In the genomic region with DNA sequence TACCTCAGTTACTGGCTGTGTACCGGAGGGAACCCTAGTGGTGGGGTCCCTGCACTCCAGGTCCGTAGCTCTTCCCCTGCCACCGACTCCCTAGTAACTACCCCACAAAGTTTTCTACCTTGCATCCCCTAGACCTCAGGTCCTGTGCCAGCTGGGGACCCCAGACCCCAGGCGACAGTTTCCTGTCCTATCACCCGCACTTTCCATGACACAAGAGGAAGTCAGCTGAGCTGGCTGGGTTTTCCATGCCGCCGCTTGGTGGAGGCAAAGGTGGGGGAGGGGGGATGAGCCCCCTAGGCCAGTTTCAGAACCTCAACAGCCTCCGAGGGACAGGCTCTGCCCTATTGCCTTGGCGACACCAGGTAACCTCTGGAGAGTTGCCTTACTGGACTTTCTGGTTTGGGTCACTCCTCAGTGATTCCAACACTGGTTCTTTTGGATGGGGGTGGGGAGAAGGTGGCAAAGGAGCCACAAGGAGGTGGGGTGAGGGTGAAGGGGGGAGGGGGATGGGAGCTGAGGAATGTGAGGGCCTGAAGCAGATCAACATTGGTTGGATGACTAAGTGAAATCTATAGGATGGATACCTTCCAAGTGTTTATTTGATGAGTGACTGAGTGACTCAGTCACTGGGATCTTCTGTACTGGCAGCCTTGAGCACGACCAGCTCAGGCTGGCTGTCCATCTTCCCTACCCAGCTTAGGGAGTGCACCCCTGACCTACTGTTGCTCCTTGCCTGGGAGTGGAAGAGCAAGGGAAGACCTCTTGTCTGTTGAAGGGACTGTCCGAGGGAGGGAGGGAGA, we compare ENCODE assay signal across 10 mouse cellular contexts. TPM values are rescaled to one million over a fixed set of nuclear protein-coding genes. Genes with fewer than 3 reads are reported as not detected.
DNase-seq lines count a peak whose midpoint lies in the region; ATAC-seq and TF ChIP-seq lines count a peak whose summit lies in the region.
"Had no signal": no experiment of that assay in that cellular context is flagged by ENCODE, and none has a peak within 500 bp of the region (broad histone marks: within the 10 kb centered on the region; RNA-seq: fewer than 3 reads in every experiment).

No protein-coding gene starts in this region.

- no peaks in the 10 kb centered on the region for H3K9me3 ChIP-seq in heart, embryonic 16.5 days (replicated peaks; ENCODE audit: control insufficient read depth, low read length)
- H3K9me3 ChIP-seq in CH12.LX (replicated peaks; ENCODE audit: low read length): no peaks in the 10 kb centered on the region
- H3K9me3 ChIP-seq: neural tube, embryonic 13.5 days had no signal

- intact Hi-C loops in heart, postnatal 10 days (cut with DNase I): no loop called here

- H3K27ac ChIP-seq in heart, embryonic 16.5 days (ENCODE audit: low read length): no peak overlapping the region
- peak overlapping the region; percentile 85 for H3K27ac ChIP-seq in CH12.LX (ENCODE audit: insufficient read depth, low read depth)
- H3K27ac ChIP-seq: neural tube, embryonic 13.5 days had no signal

- peak overlapping the region; percentile 3; the same call in 1 of the 2 replicates for H3K4me2 ChIP-seq in heart, embryonic 16.5 days (ENCODE audit: low read depth, low read length)
- peak overlapping the region; percentile 96 for H3K4me2 ChIP-seq in CH12.LX (ENCODE audit: insufficient read depth, low read depth, poor library complexity, severe bottlenecking)
- H3K4me2 ChIP-seq: neural tube, embryonic 13.5 days had no signal

- TF ChIP-seq POLR2A in CH12.LX (IDR thresholded peaks at IDR 0.05; ENCODE audit: low read depth, low read length): peak; percentile 57; the same call in 1 of the 2 replicates

- no peaks in the 10 kb centered on the region for H3K36me3 ChIP-seq in heart, embryonic 16.5 days (ENCODE audit: control insufficient read depth, insufficient read depth)
- H3K36me3 ChIP-seq in CH12.LX (replicated peaks in 1 of 2; ENCODE audit: control insufficient read depth in 1 of 2, insufficient read depth in 1 of 2, low read length in 1 of 2): peaks cover 0 to 15% of the 10 kb centered on the region in 2 experiments
- H3K36me3 ChIP-seq in splenic B cell, adult 2 months (ENCODE audit: control insufficient read depth, insufficient read depth, low read length, poor library complexity, severe bottlenecking): no peaks in the 10 kb centered on the region
- H3K36me3 ChIP-seq: neural tube, embryonic 13.5 days had no signal

- ATAC-seq in heart, embryonic 16.5 days (replicated peaks; ENCODE audit: extremely low read depth, insufficient read depth, low FRiP score): no peak

- H3K4me1 ChIP-seq in heart, embryonic 16.5 days (ENCODE audit: control insufficient read depth, insufficient read depth, low read length): peaks cover 6% of the 10 kb centered on the region
- H3K4me1 ChIP-seq in CH12.LX (ENCODE audit: control insufficient read depth in 1 of 2, insufficient read depth in 2 of 2): peaks cover 30 to 69% of the 10 kb centered on the region in 2 experiments
- H3K4me1 ChIP-seq: neural tube, embryonic 13.5 days had no signal

- H3K27me3 ChIP-seq in heart, embryonic 16.5 days (ENCODE audit: control insufficient read depth, insufficient read depth, low read length): no peaks in the 10 kb centered on the region
- no peaks in the 10 kb centered on the region for H3K27me3 ChIP-seq in CH12.LX (replicated peaks)
- H3K27me3 ChIP-seq in splenic B cell, adult 2 months (ENCODE audit: control insufficient read depth, insufficient read depth, low read length, poor library complexity, severe bottlenecking): no peaks in the 10 kb centered on the region
- H3K27me3 ChIP-seq: neural tube, embryonic 13.5 days had no signal

- no peak; the same call in none of the 2 replicates for TF ChIP-seq RAD21 in CH12.LX (IDR thresholded peaks at IDR 0.05; ENCODE audit: low read depth, low read length)

- H3K79me2 ChIP-seq in CH12.LX (replicated peaks; ENCODE audit: control insufficient read depth, extremely low read depth, insufficient read depth, poor library complexity, severe bottlenecking): peaks cover 14% of the 10 kb centered on the region

- in situ Hi-C loops in CH12.LX (cut with MboI; ENCODE audit: low pct_ligation_motif_present, low pct_unique_long_range_greater_than_20kb, low sequenced_read_pairs): loop anchor here (5.0 kb wide), 1 partner anchor 86 kb away; no protein-coding TSS in a partner anchor

- no peak overlapping the region for H3K9ac ChIP-seq in heart, embryonic 16.5 days (ENCODE audit: low read length)
- H3K9ac ChIP-seq in CH12.LX (ENCODE audit: insufficient read depth, low read depth): peak overlapping the region; percentile 54
- H3K9ac ChIP-seq: neural tube, embryonic 13.5 days had no signal

- DNase-seq in heart, postnatal 10 days: no peak
- DNase-seq in CH12.LX (ENCODE audit: extremely low read depth): peak; percentile 86
- peak; percentile 24 to 61 for DNase-seq in kidney, adult 8-10 months
- DNase-seq in splenic B cell, adult 2 months (ENCODE audit: low read depth, low spot score): peak; percentile 91
- DNase-seq in ovary, adult 18-20 months (ENCODE audit: low spot score): no peak
- DNase-seq in adrenal gland, postnatal 4 days (ENCODE audit: low spot score in 2 of 2): no peak
- no peak for DNase-seq in cerebellum, postnatal 10 days

- no peak overlapping the region for H3K4me3 ChIP-seq in heart, embryonic 16.5 days (ENCODE audit: low read length)
- peak overlapping the region; percentile 62 to 91 (median 71) for H3K4me3 ChIP-seq in CH12.LX (replicated peaks in 1 of 3; ENCODE audit: low read depth in 2 of 3, low read length in 2 of 3, poor library complexity in 1 of 3)
- H3K4me3 ChIP-seq: erythroblast, embryonic 14.5 days; neural tube, embryonic 13.5 days had no signal

- dilution Hi-C loops in CH12.LX (cut with MboI; ENCODE audit: extremely low pct_ligation_motif_present, extremely low pct_unique_long_range_greater_than_20kb, low sequenced_read_pairs): no loop called here

- peak in 1 of 2 experiments; percentile 14; a peak in 2 of 4 replicates for TF ChIP-seq CTCF in CH12.LX (conservative IDR thresholded peaks at IDR 0.05 in 1 of 2, IDR thresholded peaks at IDR 0.05 in 1 of 2; ENCODE audit: low read depth in 2 of 2, low read length in 2 of 2)

- WGBS in heart, embryonic 16.5 days: 26% methylated on average over 11 of the region's 11 CpGs

- TF ChIP-seq EP300 in CH12.LX (IDR thresholded peaks at IDR 0.05; ENCODE audit: low read length): peak; percentile 75

TF ChIP-seq in CH12.LX, 34 proteins besides CTCF, POLR2A, EP300 and RAD21 (continues in another document):
- TF ChIP-seq CHD1 (IDR thresholded peaks at IDR 0.05; ENCODE audit: low read depth, low read length) (no peak; the same call in 1 of the 2 replicates), MXI1 (IDR thresholded peaks at IDR 0.05; ENCODE audit: low read depth, low read length) (0 out of 2 replicates have a peak, but pooled peaks have one; percentile 53), NRF1 (IDR thresholded peaks at IDR 0.05; ENCODE audit: low read depth, low read length) (0 out of 2 replicates have a peak, but pooled peaks have one; percentile 11), USF2 (conservative IDR thresholded peaks at IDR 0.05; ENCODE audit: low read depth, low read length) (no peak), POLR2AphosphoS2 (IDR thresholded peaks at IDR 0.05; ENCODE audit: low read depth, low read length) (no peak), CHD2 (IDR thresholded peaks at IDR 0.05; ENCODE audit: low read length) (peak; percentile 95), PAX5 (IDR thresholded peaks at IDR 0.05; ENCODE audit: low read length) (no peak), MAFK (IDR thresholded peaks at IDR 0.05; ENCODE audit: insufficient replicate concordance, low read length) (peak; percentile 39; the same call in 1 of the 2 replicates), MAX (IDR thresholded peaks at IDR 0.05; ENCODE audit: low read length) (peak; percentile 20; the same call in 1 of the 2 replicates), ZNF384 (IDR thresholded peaks at IDR 0.05; ENCODE audit: low read depth, low read length) (no peak), MYC (IDR thresholded peaks at IDR 0.05; ENCODE audit: low read depth, low read length) (no peak; the same call in 1 of the 2 replicates), ELF1 (IDR thresholded peaks at IDR 0.05; ENCODE audit: low read depth, low read length) (peak; percentile 60), USF1 (IDR thresholded peaks at IDR 0.05; ENCODE audit: low read depth, low read length) (peak; percentile 36), GABPA (IDR thresholded peaks at IDR 0.05; ENCODE audit: insufficient replicate concordance, low read depth, low read length) (no peak), SMC3 (IDR thresholded peaks at IDR 0.05; ENCODE audit: low read depth, low read length) (peak; percentile 15; the same call in 1 of the 2 replicates), MEF2A (IDR thresholded peaks at IDR 0.05; ENCODE audit: borderline replicate concordance, low read depth, low read length) (peak; percentile 88), ETS1 (conservative IDR thresholded peaks at IDR 0.05; ENCODE audit: low read depth, low read length) (peak; percentile 98), RCOR1 (conservative IDR thresholded peaks at IDR 0.05; ENCODE audit: low read depth, low read length) (peak; percentile 62), E2F4 (IDR thresholded peaks at IDR 0.05; ENCODE audit: insufficient replicate concordance, low read depth, low read length) (no peak), NELFE (IDR thresholded peaks at IDR 0.05; ENCODE audit: low read depth, low read length) (no peak; the same call in 1 of the 2 replicates), ZKSCAN1 (IDR thresholded peaks at IDR 0.05; ENCODE audit: borderline replicate concordance, low read depth, low read length) (no peak), UBTF (IDR thresholded peaks at IDR 0.05; ENCODE audit: low read depth, low read length) (no peak), SIN3A (IDR thresholded peaks at IDR 0.05; ENCODE audit: low read length) (peak; percentile 80), JUND (conservative IDR thresholded peaks at IDR 0.05; ENCODE audit: low read depth, low read length) (no peak; the same call in 1 of the 2 replicates), ZMIZ1 (IDR thresholded peaks at IDR 0.05; ENCODE audit: low read depth, low read length) (no peak)

RNA-seq across cellular contexts. Expression of a gene that starts 2.0 kb away (rescaled TPM):
- polyA plus RNA-seq in heart, embryonic 16.5 days (2015; fragmentation: Nextera tagmentation; extraction: Ambion mirVana): 1.6 and 3.0 TPM in 2 replicates
- 1 to 10 TPM in 1 of 2 experiments, under 1 TPM in 1; 0.87 to 1.1 TPM for total RNA-seq in heart, postnatal 10 days (2021)
- total RNA-seq in CH12.LX (2012; rRNA removed): 8.7 and 9.9 TPM in 2 replicates
- 17.7 and 20.7 TPM in 2 replicates for total RNA-seq in CH12.LX (2014; rRNA removed)
- 46.8 and 51.4 TPM in 2 replicates for polyA plus RNA-seq in CH12.LX (2012; ENCODE audit: insufficient read length, low read depth)
- under 1 TPM; 0.22 to 0.34 TPM for total RNA-seq in adrenal gland, postnatal 4 days (2021)
- polyA plus RNA-seq: erythroblast, embryonic 14.5 days had no signal

RNA-seq across cellular contexts. Expression of a gene that starts 52.3 kb away (rescaled TPM):
- 29.3 and 30.4 TPM in 2 replicates for polyA plus RNA-seq in heart, embryonic 16.5 days (2015; fragmentation: Nextera tagmentation; extraction: Ambion mirVana)
- total RNA-seq in heart, postnatal 10 days (2021): 10 to 100 TPM; 23.3 to 27.1 TPM
- total RNA-seq in CH12.LX (2012; rRNA removed): 9.5 and 10.8 TPM in 2 replicates
- total RNA-seq in CH12.LX (2014; rRNA removed): 4.9 and 6.2 TPM in 2 replicates
- polyA plus RNA-seq in CH12.LX (2012; ENCODE audit: insufficient read length, low read depth): 13.0 and 13.4 TPM in 2 replicates
- total RNA-seq in adrenal gland, postnatal 4 days (2021): 10 to 100 TPM; 27.0 to 28.6 TPM

Comparison
In these comparisons a context has a peak if more than half of its experiments do, and no peak if none do; other contexts are left out.
1. DNase-seq: peak in CH12.LX (single experiment), kidney, adult 8-10 months (2 of 2) and splenic B cell, adult 2 months (single experiment); none in heart, postnatal 10 days (0 of 2), ovary, adult 18-20 months (single experiment), adrenal gland, postnatal 4 days (0 of 2) and cerebellum, postnatal 10 days (0 of 2).
2. RNA of a gene that starts 2.0 kb away (total RNA-seq): 8.7 to 20.7 TPM in CH12.LX; 0.87 to 1.1 TPM in heart, postnatal 10 days and 0.22 to 0.34 TPM in adrenal gland, postnatal 4 days; every median in the first group is over 4 times any median in the second.